Mouse (Mus musculus): ENCODE measurements around the gene Bclaf1. TPM values are rescaled to one million over a fixed set of nuclear protein-coding genes. Genes with fewer than 3 reads are reported as not detected.

Gene Bclaf1
- total and polyA plus RNA-seq, 2 experiments from 2014 or later = 91.1 to 101 TPM

GRCm38 (mm10) chr10:20331262-20331661, 19.0 kb downstream of the Bclaf1 start:
- Histone ChIP-seq H3K27me3 (ENCODE audit: insufficient read depth, low read length) (no peaks in the 10 kb centered on the region), H3K4me3 (ENCODE audit: low read depth, low read length) (no peak overlapping the region), H3K27ac (ENCODE audit: low read depth, low read length) (no peak overlapping the region), H3K4me2 (ENCODE audit: low read depth, low read length, poor library complexity, severe bottlenecking) (no peak overlapping the region), H3K9ac (replicated peaks; ENCODE audit: low read length, poor library complexity, severe bottlenecking) (no peak overlapping the region), H3K9me3 (ENCODE audit: low read length) (no peaks in the 10 kb centered on the region), H3K36me3 (ENCODE audit: insufficient read depth, low read length) (peaks cover 27% of the 10 kb centered on the region; the same call in 1 of the 2 replicates), H3K4me1 (ENCODE audit: insufficient read depth, low read length) (no peaks in the 10 kb centered on the region)
- DNase-seq (ENCODE audit: low spot score) (no peak), ATAC-seq (ENCODE audit: low FRiP score) (no peak)
- 88% methylated on average over 2 of the region's 2 CpGs for WGBS
- no peak for TF ChIP-seq CTCF (IDR thresholded peaks at IDR 0.05)

- Histone ChIP-seq H3K4me3 (ENCODE audit: low read depth, low read length) (no peak overlapping the region), H3K4me1 (ENCODE audit: insufficient read depth, low read length) (no peaks in the 10 kb centered on the region), H3K9me3 (ENCODE audit: low read length) (no peaks in the 10 kb centered on the region), H3K9ac (replicated peaks; ENCODE audit: low read length, poor library complexity, severe bottlenecking) (no peak overlapping the region), H3K36me3 (ENCODE audit: insufficient read depth, low read length) (peaks cover 34% of the 10 kb centered on the region), H3K4me2 (ENCODE audit: low read depth, low read length, poor library complexity, severe bottlenecking) (no peak overlapping the region), H3K27me3 (ENCODE audit: insufficient read depth, low read length) (no peaks in the 10 kb centered on the region), H3K27ac (ENCODE audit: low read depth, low read length) (no peak overlapping the region)
- TF ChIP-seq CTCF (IDR thresholded peaks at IDR 0.05) = no peak
- WGBS = 92% methylated on average over 7 of the region's 7 CpGs
- ATAC-seq (ENCODE audit: low FRiP score) (no peak), DNase-seq (ENCODE audit: low spot score) (no peak)
These were observed 25.6 kb downstream of the Bclaf1 start for GRCm38 (mm10) chr10:20337872-20338271.

GRCm38 (mm10) chr10:20345736-20346135, 33.5 kb downstream of the Bclaf1 start:
- Histone ChIP-seq H3K4me1 (ENCODE audit: insufficient read depth, low read length) (0 out of 2 replicates have a peak, but pooled peaks cover 2% of the 10 kb centered on the region), H3K36me3 (ENCODE audit: insufficient read depth, low read length) (peaks cover 16% of the 10 kb centered on the region), H3K9ac (replicated peaks; ENCODE audit: low read length, poor library complexity, severe bottlenecking) (no peak overlapping the region), H3K4me2 (ENCODE audit: low read depth, low read length, poor library complexity, severe bottlenecking) (no peak overlapping the region), H3K27ac (ENCODE audit: low read depth, low read length) (no peak overlapping the region), H3K9me3 (ENCODE audit: low read length) (no peaks in the 10 kb centered on the region), H3K4me3 (ENCODE audit: low read depth, low read length) (no peak overlapping the region), H3K27me3 (ENCODE audit: insufficient read depth, low read length) (no peaks in the 10 kb centered on the region)
- 83% methylated on average over 1 of the region's 1 CpGs for WGBS
- no peak for ATAC-seq (ENCODE audit: low FRiP score)
- DNase-seq (ENCODE audit: low spot score) = peak; percentile 13
- TF ChIP-seq CTCF (IDR thresholded peaks at IDR 0.05) = no peak

DNA sequence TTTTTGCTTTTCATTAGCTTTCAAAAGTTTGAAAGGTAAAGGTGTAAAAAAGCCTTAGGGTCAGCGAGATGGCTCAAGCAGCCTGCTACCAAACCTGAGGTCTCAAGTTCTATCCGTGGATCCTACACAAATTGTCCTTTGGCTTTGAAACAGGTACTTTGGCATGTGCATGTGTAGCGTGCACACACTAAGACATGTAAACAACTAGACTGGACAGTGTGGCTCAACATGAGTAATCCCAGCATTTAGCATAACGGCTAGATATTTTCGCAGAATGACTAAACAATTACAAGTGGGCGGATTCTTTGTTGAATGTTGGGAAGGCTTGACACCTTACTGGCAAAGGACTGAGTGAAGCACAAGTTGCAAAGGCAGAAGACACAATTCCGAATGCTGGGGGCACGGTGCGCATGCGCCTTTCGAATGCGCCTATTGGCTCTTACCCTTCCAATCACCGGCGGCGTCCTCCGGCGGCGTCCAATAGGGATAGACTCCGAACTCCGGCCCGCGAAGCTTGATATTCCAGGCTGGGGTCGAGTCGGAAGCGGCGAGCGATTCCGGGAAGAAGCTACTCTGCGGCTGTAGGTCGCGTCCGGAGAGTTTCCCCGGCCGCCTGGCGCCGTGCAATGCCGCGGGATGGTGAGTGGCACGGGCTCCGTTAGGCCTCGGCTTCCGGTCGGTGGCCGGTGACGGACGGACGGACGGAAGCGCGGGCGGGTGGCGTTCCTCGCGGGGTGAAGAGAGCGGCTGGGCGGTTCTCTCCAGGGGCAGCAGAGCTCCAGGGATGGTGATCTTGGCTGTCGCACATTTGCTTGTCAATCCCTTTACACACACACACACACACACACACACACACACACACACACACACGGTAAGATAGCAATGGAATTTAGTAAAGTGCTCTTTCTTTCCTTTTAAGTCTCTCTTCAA, 35.3 kb downstream of the Bclaf1 start, which contains the start of gene Mtfr2:
Mtfr2 (plus strand) TSS at position 486 of the 930 bp plus-strand sequence.
- peak; percentile 97 for DNase-seq (ENCODE audit: low spot score)
- ATAC-seq (ENCODE audit: low FRiP score) = peak; percentile 93
- Histone ChIP-seq H3K4me3 (ENCODE audit: low read depth, low read length) (peak within 1 kb of the TSS; percentile 44), H3K27me3 (ENCODE audit: insufficient read depth, low read length) (no peaks in the 10 kb centered on the region), H3K4me2 (ENCODE audit: low read depth, low read length, poor library complexity, severe bottlenecking) (peak within 1 kb of the TSS; percentile 99), H3K4me1 (ENCODE audit: insufficient read depth, low read length) (0 out of 2 replicates have a peak, but pooled peaks cover 2% of the 10 kb centered on the region), H3K36me3 (ENCODE audit: insufficient read depth, low read length) (peaks cover 14% of the 10 kb centered on the region), H3K9me3 (ENCODE audit: low read length) (no peaks in the 10 kb centered on the region), H3K9ac (replicated peaks; ENCODE audit: low read length, poor library complexity, severe bottlenecking) (no peak within 1 kb of the TSS), H3K27ac (ENCODE audit: low read depth, low read length) (no peak within 1 kb of the TSS)
- 1% methylated on average over 58 of the region's 58 CpGs for WGBS
- no peak for TF ChIP-seq CTCF (IDR thresholded peaks at IDR 0.05)

GRCm38 (mm10) chr10:20348894-20349293, 36.6 kb downstream of the Bclaf1 start:
- H3K9ac ChIP-seq (replicated peaks; ENCODE audit: low read length, poor library complexity, severe bottlenecking) = no peak overlapping the region
- WGBS = 100% methylated on average over 2 of the region's 2 CpGs
- ATAC-seq (ENCODE audit: low FRiP score) (no peak), DNase-seq (ENCODE audit: low spot score) (no peak)
- H3K27me3 ChIP-seq (ENCODE audit: insufficient read depth, low read length) = no peaks in the 10 kb centered on the region
- no peaks in the 10 kb centered on the region for H3K9me3 ChIP-seq (ENCODE audit: low read length)
- TF ChIP-seq CTCF (IDR thresholded peaks at IDR 0.05) = no peak
- no peak overlapping the region for H3K4me3 ChIP-seq (ENCODE audit: low read depth, low read length)
- no peak overlapping the region for H3K27ac ChIP-seq (ENCODE audit: low read depth, low read length)
- H3K4me2 ChIP-seq (ENCODE audit: low read depth, low read length, poor library complexity, severe bottlenecking) = no peak overlapping the region
- 0 out of 2 replicates have a peak, but pooled peaks cover 2% of the 10 kb centered on the region for H3K4me1 ChIP-seq (ENCODE audit: insufficient read depth, low read length)
- peaks cover 13% of the 10 kb centered on the region for H3K36me3 ChIP-seq (ENCODE audit: insufficient read depth, low read length)
